Mouse (Mus musculus): Measurements from ENCODE around the gene Rasl10b. TPM values are rescaled to one million over a fixed set of nuclear protein-coding genes. Genes with fewer than 3 reads are reported as not detected.

The Rasl10b gene
- polyA plus RNA-seq, 1 experiment from 2014 or later, result 4.4 TPM

- Histone ChIP-seq H3K9ac (ENCODE audit: low read depth, low read length) (no peak overlapping the region), H3K27ac (ENCODE audit: low read depth, low read length) (no peak overlapping the region), H3K4me1 (ENCODE audit: control insufficient read depth, insufficient read depth, low read length) (peaks cover 30% of the 10 kb centered on the region), H3K4me3 (ENCODE audit: low read depth, low read length) (no peak overlapping the region), H3K4me2 (no peak overlapping the region), H3K9me3 (replicated peaks; ENCODE audit: control insufficient read depth, low read length) (no peaks in the 10 kb centered on the region), H3K27me3 (ENCODE audit: control insufficient read depth, insufficient read depth, low read length) (peaks cover 7% of the 10 kb centered on the region), H3K36me3 (ENCODE audit: control insufficient read depth, insufficient read depth, low read length) (no peaks in the 10 kb centered on the region)
- no peak for ATAC-seq (replicated peaks; ENCODE audit: insufficient number of reproducible peaks, low FRiP score, low TSS enrichment)
- 56% methylated on average over 9 of the region's 9 CpGs for WGBS (ENCODE audit: insufficient replicate concordance)
Observed at GRCm38 (mm10) chr11:83457912-83458601, 49.1 kb downstream of the Rasl10b start.

DNA sequence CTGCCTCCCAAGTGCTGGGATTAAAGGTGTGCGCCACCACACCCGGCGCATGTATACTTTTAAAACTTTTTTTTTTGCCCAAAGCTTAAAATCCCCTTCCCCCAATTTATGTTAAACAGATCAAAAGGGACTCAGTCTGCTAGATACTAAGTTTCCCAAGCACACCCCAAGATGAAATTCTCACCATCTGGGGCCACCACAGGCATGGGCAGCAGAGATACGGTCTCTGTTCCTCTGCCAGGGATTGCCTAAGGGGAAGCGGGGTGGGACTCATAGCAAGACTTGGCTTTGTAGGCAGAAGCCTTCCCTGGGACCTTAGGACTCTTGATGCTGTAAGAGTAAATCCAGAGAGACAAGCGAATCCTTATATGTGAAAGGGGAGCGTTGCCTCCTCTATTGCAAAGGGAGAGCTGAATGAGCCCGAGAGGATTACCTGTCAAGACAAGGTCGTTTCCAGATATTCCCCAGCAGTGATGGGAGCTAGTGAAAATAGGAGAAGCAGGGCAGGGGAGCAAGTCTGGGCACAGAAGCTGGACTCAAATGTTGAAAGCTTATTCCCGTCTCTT is 52.6 kb downstream of the Rasl10b start:
- 73% methylated on average over 10 of the region's 10 CpGs for WGBS (ENCODE audit: insufficient replicate concordance)
- no peak for ATAC-seq (replicated peaks; ENCODE audit: insufficient number of reproducible peaks, low FRiP score, low TSS enrichment)
- H3K4me1 ChIP-seq (ENCODE audit: control insufficient read depth, insufficient read depth, low read length), result peaks cover 20% of the 10 kb centered on the region
- no peaks in the 10 kb centered on the region for H3K9me3 ChIP-seq (replicated peaks; ENCODE audit: control insufficient read depth, low read length)
- H3K4me3 ChIP-seq (ENCODE audit: low read depth, low read length), result peak overlapping the region; percentile 65
- H3K4me2 ChIP-seq, result peak overlapping the region; percentile 86
- no peaks in the 10 kb centered on the region for H3K36me3 ChIP-seq (ENCODE audit: control insufficient read depth, insufficient read depth, low read length)
- no peak overlapping the region for H3K9ac ChIP-seq (ENCODE audit: low read depth, low read length)
- peaks cover 27% of the 10 kb centered on the region for H3K27me3 ChIP-seq (ENCODE audit: control insufficient read depth, insufficient read depth, low read length)
- H3K27ac ChIP-seq (ENCODE audit: low read depth, low read length), result no peak overlapping the region

- no peak for ATAC-seq (replicated peaks; ENCODE audit: insufficient number of reproducible peaks, low FRiP score, low TSS enrichment)
- Histone ChIP-seq H3K9me3 (replicated peaks; ENCODE audit: control insufficient read depth, low read length) (no peaks in the 10 kb centered on the region), H3K36me3 (ENCODE audit: control insufficient read depth, insufficient read depth, low read length) (no peaks in the 10 kb centered on the region), H3K27me3 (ENCODE audit: control insufficient read depth, insufficient read depth, low read length) (peaks cover 27% of the 10 kb centered on the region), H3K4me1 (ENCODE audit: control insufficient read depth, insufficient read depth, low read length) (peaks cover 23% of the 10 kb centered on the region), H3K27ac (ENCODE audit: low read depth, low read length) (no peak within 1 kb of the TSS; the same call in 1 of the 2 replicates), H3K4me3 (ENCODE audit: low read depth, low read length) (peak within 1 kb of the TSS; percentile 65), H3K4me2 (peak within 1 kb of the TSS; percentile 86), H3K9ac (ENCODE audit: low read depth, low read length) (peak within 1 kb of the TSS; percentile 77)
- 0% methylated on average over 42 of the region's 42 CpGs for WGBS (ENCODE audit: insufficient replicate concordance)
Observed at GRCm38 (mm10) chr11:83462711-83463244, 53.8 kb downstream of the Rasl10b start, which contains the start of gene Mmp28. Gene Mmp28, minus strand, starts transcription at chr11:83463071.

DNA sequence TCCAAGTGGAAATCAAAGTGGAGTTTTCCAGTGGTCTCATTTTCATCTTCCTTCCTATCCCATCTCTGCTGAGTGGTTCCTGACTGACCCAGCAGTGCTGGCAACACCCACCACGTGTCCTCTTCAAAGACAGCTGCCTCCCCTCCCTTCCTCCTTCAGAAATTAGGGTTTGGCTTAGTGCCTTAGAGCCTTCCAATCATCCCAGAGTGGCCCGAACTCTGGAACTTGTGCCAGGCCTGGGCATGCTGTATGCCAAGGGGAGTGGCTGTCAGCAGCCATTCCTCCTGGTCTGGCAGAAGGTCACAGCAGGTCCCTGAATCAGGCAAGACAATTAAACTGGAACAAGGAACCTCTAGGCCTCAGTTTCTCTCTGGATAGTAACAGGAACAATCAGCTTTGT is 57.0 kb downstream of the Rasl10b start:
- Histone ChIP-seq H3K27ac (ENCODE audit: low read depth, low read length) (no peak overlapping the region), H3K4me1 (ENCODE audit: control insufficient read depth, insufficient read depth, low read length) (peaks cover 26% of the 10 kb centered on the region), H3K9me3 (replicated peaks; ENCODE audit: control insufficient read depth, low read length) (no peaks in the 10 kb centered on the region), H3K4me2 (no peak overlapping the region), H3K4me3 (ENCODE audit: low read depth, low read length) (no peak overlapping the region), H3K9ac (ENCODE audit: low read depth, low read length) (no peak overlapping the region), H3K36me3 (ENCODE audit: control insufficient read depth, insufficient read depth, low read length) (no peaks in the 10 kb centered on the region), H3K27me3 (ENCODE audit: control insufficient read depth, insufficient read depth, low read length) (peaks cover 27% of the 10 kb centered on the region)
- WGBS (ENCODE audit: insufficient replicate concordance), result 41% methylated on average over 2 of the region's 2 CpGs
- ATAC-seq (replicated peaks; ENCODE audit: insufficient number of reproducible peaks, low FRiP score, low TSS enrichment), result no peak

DNA sequence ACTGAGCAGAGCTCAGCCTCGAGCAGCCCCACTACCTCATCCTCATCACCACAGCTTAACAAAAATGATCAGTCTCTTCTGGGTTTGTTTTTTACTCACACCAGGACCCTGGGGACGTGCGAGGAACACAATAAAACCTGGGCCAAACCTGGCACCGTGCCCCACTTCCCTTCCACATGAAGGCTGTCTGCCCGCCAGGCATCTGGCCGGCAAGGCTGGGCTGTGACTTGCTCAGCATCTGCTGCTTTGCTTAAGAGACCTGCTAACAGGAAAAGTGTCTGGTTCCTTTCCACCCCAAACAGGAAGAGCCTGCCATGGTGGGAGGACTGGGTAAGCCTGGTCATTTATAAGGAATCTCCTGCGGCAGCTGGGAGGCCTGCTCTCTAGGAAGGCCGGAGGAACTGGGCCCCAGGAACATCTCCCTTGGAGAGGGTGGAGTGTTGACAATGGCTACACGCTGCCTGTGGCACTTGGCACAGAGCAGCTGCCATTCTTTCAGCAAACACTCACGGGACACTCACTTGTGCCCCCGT is 58.2 kb downstream of the Rasl10b start:
- peak; percentile 68; the same call in 1 of the 2 replicates for ATAC-seq (replicated peaks; ENCODE audit: insufficient number of reproducible peaks, low FRiP score, low TSS enrichment)
- peaks cover 20% of the 10 kb centered on the region for H3K27me3 ChIP-seq (ENCODE audit: control insufficient read depth, insufficient read depth, low read length)
- H3K36me3 ChIP-seq (ENCODE audit: control insufficient read depth, insufficient read depth, low read length), result no peaks in the 10 kb centered on the region
- H3K4me1 ChIP-seq (ENCODE audit: control insufficient read depth, insufficient read depth, low read length), result peaks cover 25% of the 10 kb centered on the region
- no peak overlapping the region for H3K9ac ChIP-seq (ENCODE audit: low read depth, low read length)
- WGBS (ENCODE audit: insufficient replicate concordance), result 23% methylated on average over 11 of the region's 11 CpGs
- no peak overlapping the region for H3K4me3 ChIP-seq (ENCODE audit: low read depth, low read length)
- peak overlapping the region; percentile 17; the same call in 1 of the 2 replicates for H3K4me2 ChIP-seq
- no peaks in the 10 kb centered on the region for H3K9me3 ChIP-seq (replicated peaks; ENCODE audit: control insufficient read depth, low read length)
- no peak overlapping the region for H3K27ac ChIP-seq (ENCODE audit: low read depth, low read length)

GRCm38 (mm10) chr11:83468765-83469164 is 59.8 kb downstream of the Rasl10b start:
- no peak overlapping the region for H3K4me3 ChIP-seq (ENCODE audit: low read depth, low read length)
- 93% methylated on average over 3 of the region's 3 CpGs for WGBS (ENCODE audit: insufficient replicate concordance)
- H3K27ac ChIP-seq (ENCODE audit: low read depth, low read length), result no peak overlapping the region
- no peaks in the 10 kb centered on the region for H3K9me3 ChIP-seq (replicated peaks; ENCODE audit: control insufficient read depth, low read length)
- no peak for ATAC-seq (replicated peaks; ENCODE audit: insufficient number of reproducible peaks, low FRiP score, low TSS enrichment)
- H3K9ac ChIP-seq (ENCODE audit: low read depth, low read length), result no peak overlapping the region
- no peaks in the 10 kb centered on the region for H3K36me3 ChIP-seq (ENCODE audit: control insufficient read depth, insufficient read depth, low read length)
- H3K27me3 ChIP-seq (ENCODE audit: control insufficient read depth, insufficient read depth, low read length), result peaks cover 17% of the 10 kb centered on the region
- peaks cover 24% of the 10 kb centered on the region for H3K4me1 ChIP-seq (ENCODE audit: control insufficient read depth, insufficient read depth, low read length)
- no peak overlapping the region for H3K4me2 ChIP-seq

Other genes with a start within 250 kb of the Rasl10b start
- gene Slfn4, start 234.0 kb upstream of the Rasl10b start, polyA plus RNA-seq (2014; fragmentation: Nextera tagmentation; extraction: Ambion mirVana), result 0.06 TPM in 1 of 2 replicates, not detected in the other
- gene Slfn3, start 217.8 kb upstream of the Rasl10b start, polyA plus RNA-seq (2014; fragmentation: Nextera tagmentation; extraction: Ambion mirVana), result 1.4 and 1.5 TPM in 2 replicates
- 3.1 and 3.9 TPM in 2 replicates for gene Slfn14, start 122.4 kb upstream of the Rasl10b start, polyA plus RNA-seq (2014; fragmentation: Nextera tagmentation; extraction: Ambion mirVana)
- gene Ap2b1, start 110.1 kb upstream of the Rasl10b start, polyA plus RNA-seq (2014; fragmentation: Nextera tagmentation; extraction: Ambion mirVana), result 51.5 and 66.1 TPM in 2 replicates
- gene Pex12, start 106.6 kb upstream of the Rasl10b start, polyA plus RNA-seq (2014; fragmentation: Nextera tagmentation; extraction: Ambion mirVana), result 9.6 and 9.7 TPM in 2 replicates
- gene Gas2l2, start 20.3 kb downstream of the Rasl10b start, polyA plus RNA-seq (2014; fragmentation: Nextera tagmentation; extraction: Ambion mirVana), result 0.10 and 0.14 TPM in 2 replicates
- gene 1700020L24Rik, start 28.5 kb downstream of the Rasl10b start, polyA plus RNA-seq (2014; fragmentation: Nextera tagmentation; extraction: Ambion mirVana), result 2.1 and 2.3 TPM in 2 replicates
- 3.3 and 5.6 TPM in 2 replicates for gene Mmp28, start 53.9 kb downstream of the Rasl10b start, polyA plus RNA-seq (2014; fragmentation: Nextera tagmentation; extraction: Ambion mirVana)
- 6.0 and 15.1 TPM in 2 replicates for gene Taf15, start 63.9 kb downstream of the Rasl10b start, polyA plus RNA-seq (2014; fragmentation: Nextera tagmentation; extraction: Ambion mirVana)
- gene Heatr9, start 113.0 kb downstream of the Rasl10b start, polyA plus RNA-seq (2014; fragmentation: Nextera tagmentation; extraction: Ambion mirVana), result not detected in 2 replicates
- 0.35 TPM in 1 of 2 replicates, not detected in the other for gene Ccl5, start 121.4 kb downstream of the Rasl10b start, polyA plus RNA-seq (2014; fragmentation: Nextera tagmentation; extraction: Ambion mirVana)
- 0.48 and 1.2 TPM in 2 replicates for gene Ccl9, start 169.5 kb downstream of the Rasl10b start, polyA plus RNA-seq (2014; fragmentation: Nextera tagmentation; extraction: Ambion mirVana)
- gene Ccl6, start 183.9 kb downstream of the Rasl10b start, polyA plus RNA-seq (2014; fragmentation: Nextera tagmentation; extraction: Ambion mirVana), result 0.65 and 0.97 TPM in 2 replicates
- gene Rpl9-ps1, start 236.5 kb downstream of the Rasl10b start, polyA plus RNA-seq (2014; fragmentation: Nextera tagmentation; extraction: Ambion mirVana), result not detected in 2 replicates
- gene Ccl3, start 240.2 kb downstream of the Rasl10b start, polyA plus RNA-seq (2014; fragmentation: Nextera tagmentation; extraction: Ambion mirVana), result 1.4 and 1.5 TPM in 2 replicates

Data from heart, embryonic 11.5 days (tissue).